Mouse (Mus musculus) bone marrow macrophage, adult 2 months (primary cell): Measurements from ENCODE around the gene Lama1.

Experiments used
- CTCF ChIP-seq: IDR thresholded peaks from 2 replicates; pipeline ENCODE4 v1.5.1; 2012; ENCODE audit warnings: low read depth, mild to moderate bottlenecking, low read length, moderate library complexity
- POLR2A ChIP-seq: IDR thresholded peaks from 2 replicates; pipeline ENCODE4 v1.6.1; 2012; ENCODE audit warnings: mild to moderate bottlenecking, low read depth, low read length, borderline replicate concordance

DNA sequence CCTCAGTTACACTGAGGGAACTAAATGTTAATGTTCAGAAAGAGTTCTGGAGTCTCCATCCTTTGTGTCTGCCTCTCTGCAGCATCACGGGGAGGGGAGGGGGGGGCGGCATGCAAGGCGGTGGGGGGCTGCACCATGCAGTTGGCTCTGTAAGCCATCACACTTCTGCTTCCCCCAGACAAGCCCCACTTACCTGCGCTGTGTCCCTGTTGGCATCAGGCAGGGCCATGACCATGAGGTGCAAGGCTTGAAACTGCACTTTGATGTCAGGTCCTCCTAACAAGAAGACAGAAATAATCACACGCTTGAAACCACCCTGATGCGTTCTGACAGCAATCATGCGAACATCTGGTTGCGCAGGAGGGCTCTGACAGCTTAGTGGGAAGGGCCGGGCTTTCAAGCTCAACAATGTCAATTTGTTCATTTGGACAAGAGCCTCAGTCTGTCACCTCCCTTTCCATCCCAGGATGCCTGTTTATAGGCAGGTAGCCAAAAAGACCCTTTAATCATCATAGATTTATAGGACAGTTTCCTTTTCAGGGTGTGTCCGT, 164.1 kb downstream of the Lama1 start:
- TF ChIP-seq CTCF = no peak
- TF ChIP-seq POLR2A = no peak
